Mouse (Mus musculus) bone marrow, adult 2 months (tissue): ENCODE data around the gene Bank1.

Experiments
- CTCF ChIP-seq: fragments of 200-500 bp; IDR thresholded peaks from 2 replicates; pipeline ENCODE4 v1.5.1; 2011; ENCODE audit warnings: low read length, control low read depth; ENCODE audit not compliant: control insufficient read depth, insufficient read depth
- POLR2A ChIP-seq: fragments of 200-500 bp; IDR thresholded peaks from 2 replicates; pipeline ENCODE4 v1.6.1; 2011; ENCODE audit warnings: low read depth, mild to moderate bottlenecking, control low read depth, low read length, borderline replicate concordance; ENCODE audit not compliant: control insufficient read depth

DNA sequence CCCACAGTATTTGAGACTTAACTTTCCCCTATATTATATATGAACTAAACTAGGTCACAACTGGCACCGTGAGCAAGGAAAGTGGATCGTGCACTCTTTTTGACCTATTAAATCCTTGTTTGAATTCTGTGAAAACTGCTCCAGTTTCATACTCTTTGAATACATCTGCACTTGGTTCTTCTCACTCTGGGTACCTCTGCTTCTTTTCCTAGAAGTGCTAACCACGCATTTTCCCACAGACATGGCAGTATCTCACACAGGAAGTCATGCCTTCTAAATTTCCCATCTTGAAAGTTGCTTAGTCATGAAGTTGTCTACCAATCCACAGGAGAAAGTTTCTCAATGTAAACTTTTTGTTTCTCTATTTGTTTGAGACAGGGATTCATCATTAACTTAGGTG lies 3.9 kb downstream of the Bank1 start:
- TF ChIP-seq CTCF (no peak), POLR2A (no peak)
